In the genomic region with DNA sequence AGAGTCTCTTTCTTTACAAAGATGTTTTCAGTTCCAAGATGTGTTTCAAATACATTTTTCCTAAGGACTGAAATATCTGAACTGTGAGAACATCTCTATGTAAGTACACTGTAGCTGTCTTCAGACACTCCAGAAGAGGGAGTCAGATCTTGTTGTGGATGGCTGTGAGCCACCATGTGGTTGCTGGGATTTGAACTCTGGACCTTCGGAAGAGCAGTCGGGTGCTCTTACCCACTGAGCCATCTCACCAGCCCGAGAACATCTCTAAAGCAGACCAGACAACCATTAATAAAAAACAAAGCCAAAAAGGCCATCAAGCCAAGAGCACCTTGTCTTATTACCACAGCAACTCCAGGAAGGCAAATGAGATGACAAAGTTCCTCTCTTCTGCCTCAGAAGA, we compare ENCODE assay signal across 5 mouse cellular contexts. TPM values are rescaled to one million over a fixed set of nuclear protein-coding genes. Genes with fewer than 3 reads are reported as not detected.
"Had no signal": no experiment of that assay in that cellular context is flagged by ENCODE, and none has a peak within 500 bp of the region (broad histone marks: within the 10 kb centered on the region; RNA-seq: fewer than 3 reads in every experiment).

No protein-coding gene starts in this region.

RNA-seq across cellular contexts. Expression of a gene that starts 22.3 kb away (rescaled TPM):
- total RNA-seq: neutrophil, adult 5-6 weeks had no signal
- polyA plus RNA-seq: neural tube, embryonic 13.5 days; spleen, adult 2 months; stomach, embryonic 14.5 days; urinary bladder, adult 2 months had no signal
